ENCODE assay signal across 19 mouse cellular contexts in genomic region chr6:31598349-31598911, GRCm38 (mm10). TPM values are rescaled to one million over a fixed set of nuclear protein-coding genes. Genes with fewer than 3 reads are reported as not detected.
DNase-seq lines count a peak whose midpoint lies in the region; ATAC-seq lines count a peak whose summit lies in the region.
"Had no signal": no experiment of that assay in that cellular context is flagged by ENCODE, and none has a peak within 500 bp of the region (broad histone marks: within the 10 kb centered on the region; RNA-seq: fewer than 3 reads in every experiment).

No protein-coding gene starts in this region.

- H3K4me1 ChIP-seq in forebrain, embryonic 15.5 days, result peaks cover 35% of the 10 kb centered on the region
- H3K4me1 ChIP-seq in forebrain, embryonic 11.5 days (replicated peaks; ENCODE audit: control insufficient read depth, insufficient read depth, low read length), result peaks cover 28% of the 10 kb centered on the region
- peaks cover 96% of the 10 kb centered on the region for H3K4me1 ChIP-seq in megakaryocyte, embryonic 14.5 days

- no peaks in the 10 kb centered on the region for H3K27me3 ChIP-seq in forebrain, embryonic 15.5 days
- H3K27me3 ChIP-seq in forebrain, embryonic 11.5 days (ENCODE audit: control insufficient read depth, insufficient read depth, low read length), result no peaks in the 10 kb centered on the region
- no peaks in the 10 kb centered on the region for H3K27me3 ChIP-seq in megakaryocyte, embryonic 14.5 days (replicated peaks)
- H3K27me3 ChIP-seq: heart, embryonic 12.5 days; hindbrain, embryonic 13.5 days; limb, embryonic 13.5 days; neural tube, embryonic 13.5 days had no signal

- ATAC-seq in forebrain, embryonic 15.5 days (replicated peaks), result no peak
- no peak for ATAC-seq in forebrain, embryonic 11.5 days (replicated peaks; ENCODE audit: low FRiP score)
- ATAC-seq in megakaryocyte, adult 5-6 weeks (ENCODE audit: poor library complexity, severe bottlenecking), result no peak
- peak; percentile 78; the same call in 1 of the 2 replicates for ATAC-seq in common myeloid progenitor, adult 5-6 weeks (replicated peaks; ENCODE audit: low read depth, poor library complexity, severe bottlenecking)
- peak; percentile 48; the same call in 1 of the 2 replicates for ATAC-seq in megakaryocyte-erythroid progenitor cell, adult 5-6 weeks (replicated peaks; ENCODE audit: low FRiP score, low TSS enrichment, poor library complexity, severe bottlenecking)
- ATAC-seq: lung, postnatal 0 days had no signal

- no peaks in the 10 kb centered on the region for H3K9me3 ChIP-seq in forebrain, embryonic 15.5 days
- H3K9me3 ChIP-seq in forebrain, embryonic 11.5 days (ENCODE audit: control insufficient read depth, low read length), result no peaks in the 10 kb centered on the region
- no peaks in the 10 kb centered on the region for H3K9me3 ChIP-seq in megakaryocyte, embryonic 14.5 days
- H3K9me3 ChIP-seq: heart, embryonic 12.5 days; hindbrain, embryonic 13.5 days; limb, embryonic 13.5 days; neural tube, embryonic 13.5 days had no signal

- no peak overlapping the region for H3K4me3 ChIP-seq in forebrain, embryonic 15.5 days
- H3K4me3 ChIP-seq in forebrain, embryonic 11.5 days (ENCODE audit: low read depth, low read length), result no peak overlapping the region
- peak overlapping the region; percentile 72 for H3K4me3 ChIP-seq in megakaryocyte, embryonic 14.5 days (replicated peaks)
- H3K4me3 ChIP-seq: gastrocnemius, adult 2 months; heart, embryonic 12.5 days; hindbrain, embryonic 13.5 days; limb, embryonic 13.5 days; neural tube, embryonic 13.5 days had no signal

- H3K36me3 ChIP-seq in forebrain, embryonic 15.5 days, result no peaks in the 10 kb centered on the region
- no peaks in the 10 kb centered on the region for H3K36me3 ChIP-seq in forebrain, embryonic 11.5 days (ENCODE audit: control insufficient read depth, insufficient read depth, low read length)
- H3K36me3 ChIP-seq in megakaryocyte, embryonic 14.5 days (replicated peaks; ENCODE audit: low read length), result no peaks in the 10 kb centered on the region
- H3K36me3 ChIP-seq: heart, embryonic 12.5 days; hindbrain, embryonic 13.5 days; limb, embryonic 13.5 days; neural tube, embryonic 13.5 days had no signal

- WGBS in forebrain, embryonic 15.5 days, result 72% methylated on average over 6 of the region's 6 CpGs
- 77% methylated on average over 6 of the region's 6 CpGs for WGBS in forebrain, embryonic 11.5 days

- H3K9ac ChIP-seq in forebrain, embryonic 15.5 days (replicated peaks), result no peak overlapping the region
- H3K9ac ChIP-seq in forebrain, embryonic 11.5 days (ENCODE audit: low read length), result no peak overlapping the region
- H3K9ac ChIP-seq: heart, embryonic 12.5 days; hindbrain, embryonic 13.5 days; limb, embryonic 13.5 days; neural tube, embryonic 13.5 days had no signal

- 0 out of 2 replicates have a peak overlapping the region, but pooled peaks have one; percentile 16 for H3K27ac ChIP-seq in forebrain, embryonic 15.5 days (replicated peaks)
- H3K27ac ChIP-seq in forebrain, embryonic 11.5 days (ENCODE audit: low read depth, low read length), result no peak overlapping the region
- H3K27ac ChIP-seq: limb, embryonic 13.5 days had no signal

- no peak for DNase-seq in forebrain, embryonic 11.5 days (ENCODE audit: low spot score)
- DNase-seq in natural killer cell, adult 2 months (ENCODE audit: low spot score in 2 of 2), result no peak
- DNase-seq: cerebellum, adult 2 months; cerebellum, postnatal 36 days; gastrocnemius, adult 2 months; heart, postnatal 14 days; right cerebral cortex, adult 18-20 months; thymus, postnatal 36 days had no signal

- no peak overlapping the region for H3K4me2 ChIP-seq in forebrain, embryonic 15.5 days (replicated peaks)
- H3K4me2 ChIP-seq in forebrain, embryonic 11.5 days (ENCODE audit: low read depth, low read length, severe bottlenecking), result no peak overlapping the region
- H3K4me2 ChIP-seq: heart, embryonic 12.5 days; hindbrain, embryonic 13.5 days; limb, embryonic 13.5 days; neural tube, embryonic 13.5 days had no signal

RNA-seq across cellular contexts. Expression of gene Podxl, which starts 34.6 kb away (rescaled TPM):
- polyA plus RNA-seq in forebrain, embryonic 15.5 days (2015; fragmentation: Nextera tagmentation; extraction: Ambion mirVana), result 11.5 and 12.7 TPM in 2 replicates
- polyA plus RNA-seq in forebrain, embryonic 11.5 days (2014; fragmentation: Nextera tagmentation; extraction: Ambion mirVana), result 11.7 and 13.7 TPM in 2 replicates
- 27.7 and 50.7 TPM in 2 replicates for polyA plus RNA-seq in megakaryocyte, embryonic 14.5 days (2012; ENCODE audit: insufficient read depth, low replicate concordance)
- not detected in 2 replicates for total RNA-seq in megakaryocyte, adult 5-6 weeks (2015)
- total RNA-seq in megakaryocyte, adult 5-6 weeks (2017), result not detected in 2 replicates
- 0.55 and 0.82 TPM in 2 replicates for total RNA-seq in common myeloid progenitor, adult 5-6 weeks (2017)
- total RNA-seq in megakaryocyte-erythroid progenitor cell, adult 5-6 weeks (2014; fragmentation: Nextera tagmentation), result 0.92 and 1.8 TPM in 2 replicates
- total RNA-seq in megakaryocyte-erythroid progenitor cell, adult 5-6 weeks (2017), result 0.23 and 0.72 TPM in 2 replicates
- total RNA-seq: CH12.LX had no signal

Comparison
In these comparisons a context has a peak if more than half of its experiments do, and no peak if none do; other contexts are left out.
1. ATAC-seq: peak in common myeloid progenitor, adult 5-6 weeks (single experiment) and megakaryocyte-erythroid progenitor cell, adult 5-6 weeks (single experiment); none in forebrain, embryonic 15.5 days (single experiment), forebrain, embryonic 11.5 days (single experiment) and megakaryocyte, adult 5-6 weeks (single experiment).